Mouse (Mus musculus): Measurements from ENCODE around the gene Rab3b.

- no peak for TF ChIP-seq CTCF (IDR thresholded peaks at IDR 0.05; ENCODE audit: low read depth)
- TF ChIP-seq EP300 (IDR thresholded peaks at IDR 0.05; ENCODE audit: low read depth) = no peak
Observed at GRCm38 (mm10) chr4:108900421-108900820, 21.6 kb downstream of the Rab3b start.
